Mouse (Mus musculus): Measurements from ENCODE around the gene Ttc13.

GRCm38 (mm10) chr8:124721862-124722515 is at the start of gene Ttc13, which contains the start of gene Arv1:
- peak; percentile 84 for TF ChIP-seq POLR2A (IDR thresholded peaks at IDR 0.05; ENCODE audit: control insufficient read depth, low read depth, low read length)
- no peak for TF ChIP-seq CTCF (IDR thresholded peaks at IDR 0.05; ENCODE audit: control insufficient read depth, insufficient read depth, insufficient replicate concordance, low read depth, low read length)
